Mouse (Mus musculus) forebrain, embryonic 16.5 days (tissue): Measurements from ENCODE around the gene Nxph1. TPM values are rescaled to one million over a fixed set of nuclear protein-coding genes. Genes with fewer than 3 reads are reported as not detected.

Experiments
- ATAC-seq: fragments of 200-750 bp; cut with Nextera tagmentation; 2 replicates; pipeline ENCODE4 v1.8.0; 2017; ENCODE audit warnings: mild to moderate bottlenecking, moderate library complexity
- H3K27ac ChIP-seq: fragments of 300-500 bp; sonication (generic); 2 replicates; pipeline ENCODE4 v1.5.1; 2014; ENCODE audit warnings: low read length, control low read depth
- H3K27me3 ChIP-seq: fragments of 300-500 bp; sonication (generic); replicated peaks from 2 replicates; pipeline ENCODE4 v1.6.1; 2014; ENCODE audit warnings: low read length; ENCODE audit not compliant: control insufficient read depth, insufficient read depth
- H3K36me3 ChIP-seq: fragments of 300-500 bp; sonication (generic); 2 replicates; pipeline ENCODE4 v1.6.1; 2014; ENCODE audit not compliant: control insufficient read depth, insufficient read depth
- H3K4me1 ChIP-seq: fragments of 300-500 bp; sonication (generic); replicated peaks from 2 replicates; pipeline ENCODE4 v1.6.1; 2014; ENCODE audit warnings: low read length; ENCODE audit not compliant: control insufficient read depth, insufficient read depth
- H3K4me2 ChIP-seq: fragments of 300-500 bp; sonication (generic); 2 replicates; pipeline ENCODE4 v1.6.1; 2014; ENCODE audit warnings: mild to moderate bottlenecking, low read length, control low read depth
- H3K4me3 ChIP-seq: fragments of 300-500 bp; sonication (generic); replicated peaks from 2 replicates; pipeline ENCODE4 v1.5.1; 2014; ENCODE audit warnings: mild to moderate bottlenecking, low read length, control low read depth
- H3K9ac ChIP-seq: fragments of 300-500 bp; sonication (generic); replicated peaks from 2 replicates; pipeline ENCODE4 v1.6.1; 2014; ENCODE audit warnings: low read depth, low read length, control low read depth
- H3K9me3 ChIP-seq: fragments of 300-500 bp; sonication (generic); 2 replicates; pipeline ENCODE4 v1.6.1; 2016; ENCODE audit warnings: low read length; ENCODE audit not compliant: control insufficient read depth
- WGBS: fragments of 180-500 bp; shearing (Covaris S2); extraction: QIAGEN DNeasy Blood & Tissue Kit; methylation state at CpG from one replicate; pipeline ENCODE4 v1.1.7; 2014; 5-methylcytosine and 5-hydroxymethylcytosine counted together
- polyA plus RNA-seq: library from polyadenylated mRNA; unstranded; fragments of >200 nt; fragmentation: Nextera tagmentation; extraction: Ambion mirVana; gene quantifications from 2 replicates; pipeline ENCODE4 v1.2.1, GENCODE M21; 2015

Nxph1 gene
- polyA plus RNA-seq, 1 experiment from 2014 or later: 47.6 TPM

DNA sequence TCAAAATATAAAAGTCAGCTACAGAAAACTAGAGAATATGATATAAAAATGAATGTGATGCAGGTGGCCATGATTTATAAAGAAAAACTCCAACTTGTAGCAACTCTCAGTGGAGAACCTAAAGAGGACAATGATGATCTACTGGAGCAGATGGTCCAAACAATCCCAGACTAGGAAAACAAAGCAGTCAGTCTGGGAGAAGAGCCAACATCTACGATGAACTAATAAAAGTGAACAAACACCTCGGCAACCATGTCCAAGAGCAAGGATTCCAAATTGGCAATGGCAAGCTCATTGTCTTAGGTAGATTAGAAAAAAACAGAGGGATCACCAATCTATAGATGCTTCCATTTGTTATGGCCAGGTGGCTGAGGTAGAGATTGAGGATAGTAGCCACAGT is 211.0 kb downstream of the Nxph1 start:
- no peak for ATAC-seq
- H3K4me2 ChIP-seq: no peak overlapping the region
- no peaks in the 10 kb centered on the region for H3K36me3 ChIP-seq
- no peak overlapping the region for H3K4me3 ChIP-seq
- H3K9me3 ChIP-seq: no peaks in the 10 kb centered on the region
- H3K9ac ChIP-seq: no peak overlapping the region
- no peaks in the 10 kb centered on the region for H3K4me1 ChIP-seq
- H3K27me3 ChIP-seq: no peaks in the 10 kb centered on the region
- WGBS: 36% methylated on average over 2 of the region's 2 CpGs
- no peak overlapping the region for H3K27ac ChIP-seq

- H3K4me1 ChIP-seq: no peaks in the 10 kb centered on the region
- H3K36me3 ChIP-seq: no peaks in the 10 kb centered on the region
- H3K4me2 ChIP-seq: no peak overlapping the region
- H3K27ac ChIP-seq: no peak overlapping the region
- WGBS: 57% methylated on average over 3 of the region's 3 CpGs
- no peak overlapping the region for H3K4me3 ChIP-seq
- no peak for ATAC-seq
- H3K27me3 ChIP-seq: no peaks in the 10 kb centered on the region
- no peak overlapping the region for H3K9ac ChIP-seq
- H3K9me3 ChIP-seq: no peaks in the 10 kb centered on the region
These were observed 234.2 kb downstream of the Nxph1 start for GRCm38 (mm10) chr6:9182477-9182876.

DNA sequence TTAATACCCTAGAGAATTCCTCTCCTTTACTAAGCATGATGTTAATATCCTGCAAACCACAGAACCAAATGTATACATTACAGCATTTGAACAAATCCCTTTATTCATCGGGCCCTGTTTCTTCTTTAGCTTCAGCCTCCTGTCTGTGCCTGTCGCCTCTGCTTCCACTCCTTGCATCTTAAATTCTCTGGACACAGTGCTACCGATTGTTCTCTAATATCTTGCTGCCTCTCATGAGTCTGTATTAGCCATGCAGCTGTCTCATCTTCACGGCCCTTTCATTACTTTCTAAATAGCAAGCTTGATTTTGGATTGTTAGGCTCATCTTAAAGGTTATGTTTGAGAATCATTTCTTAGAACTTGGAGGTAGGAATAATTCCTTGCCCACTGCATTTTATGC is 262.5 kb downstream of the Nxph1 start:
- H3K9me3 ChIP-seq: no peaks in the 10 kb centered on the region
- H3K27ac ChIP-seq: no peak overlapping the region
- 68% methylated on average over 4 of the region's 4 CpGs for WGBS
- ATAC-seq: no peak
- no peak overlapping the region for H3K4me2 ChIP-seq
- no peaks in the 10 kb centered on the region for H3K4me1 ChIP-seq
- no peaks in the 10 kb centered on the region for H3K27me3 ChIP-seq
- H3K36me3 ChIP-seq: no peaks in the 10 kb centered on the region
- H3K9ac ChIP-seq: no peak overlapping the region
- no peak overlapping the region for H3K4me3 ChIP-seq

- no peaks in the 10 kb centered on the region for H3K9me3 ChIP-seq
- H3K4me1 ChIP-seq: no peaks in the 10 kb centered on the region
- no peaks in the 10 kb centered on the region for H3K27me3 ChIP-seq
- no peaks in the 10 kb centered on the region for H3K36me3 ChIP-seq
- no peak overlapping the region for H3K4me3 ChIP-seq
- H3K27ac ChIP-seq: no peak overlapping the region
- no peak for ATAC-seq
- no peak overlapping the region for H3K9ac ChIP-seq
- H3K4me2 ChIP-seq: no peak overlapping the region
- 26% methylated on average over 4 of the region's 4 CpGs for WGBS
These were observed 272.7 kb downstream of the Nxph1 start for GRCm38 (mm10) chr6:9220724-9221453.

DNA sequence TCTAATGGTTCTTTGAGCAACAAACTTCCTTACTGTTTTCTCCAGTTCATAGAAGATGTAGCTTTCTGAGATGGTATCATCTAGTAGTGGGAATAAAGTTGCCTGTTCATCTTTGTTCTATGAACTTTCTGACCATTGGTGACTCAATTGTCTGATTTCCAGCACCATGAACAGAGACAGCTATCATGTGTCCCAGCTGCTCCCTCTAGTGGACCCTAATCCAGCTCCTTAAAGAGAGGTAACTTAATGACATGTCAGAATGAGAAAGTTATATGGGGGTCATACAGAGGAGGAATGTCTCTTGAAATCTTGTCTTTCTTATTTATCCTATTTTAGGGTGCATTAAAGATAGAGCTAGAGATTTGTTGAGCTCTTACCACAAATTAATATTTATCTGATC is 286.6 kb downstream of the Nxph1 start:
- Histone ChIP-seq H3K4me1 (no peaks in the 10 kb centered on the region), H3K9me3 (no peaks in the 10 kb centered on the region), H3K4me3 (no peak overlapping the region), H3K36me3 (no peaks in the 10 kb centered on the region), H3K9ac (no peak overlapping the region), H3K27me3 (no peaks in the 10 kb centered on the region), H3K27ac (no peak overlapping the region), H3K4me2 (no peak overlapping the region)
- no peak for ATAC-seq

GRCm38 (mm10) chr6:9267998-9268397 is 319.8 kb downstream of the Nxph1 start:
- 61% methylated on average over 1 of the region's 1 CpGs for WGBS
- H3K27ac ChIP-seq: no peak overlapping the region

More at GRCm38 (mm10) chr6:9267998-9268397, 319.8 kb downstream of the Nxph1 start:
- Histone ChIP-seq H3K36me3 (no peaks in the 10 kb centered on the region), H3K27me3 (no peaks in the 10 kb centered on the region), H3K4me1 (no peaks in the 10 kb centered on the region), H3K9ac (no peak overlapping the region), H3K4me3 (no peak overlapping the region), H3K4me2 (no peak overlapping the region), H3K9me3 (no peaks in the 10 kb centered on the region; the same call in 1 of the 2 replicates)
- no peak for ATAC-seq

Other genes with a start within 250 kb of the Nxph1 start
- 51.6 and 55.6 TPM in 2 replicates for gene Ica1, start 169.9 kb upstream of the Nxph1 start, polyA plus RNA-seq